Mouse (Mus musculus): ENCODE results near the gene Sdk2. TPM values are rescaled to one million over a fixed set of nuclear protein-coding genes. Genes with fewer than 3 reads are reported as not detected.

Sdk2 gene
- polyA plus RNA-seq, 1 experiment = 1.2 TPM

GRCm38 (mm10) chr11:113981088-113981487 is 85.8 kb downstream of the Sdk2 start:
- DNase-seq = no peak
- Histone ChIP-seq H3K4me3 (replicated peaks; ENCODE audit: extremely low read depth, low read depth, low read length) (no peak overlapping the region), H3K4me1 (ENCODE audit: control insufficient read depth, insufficient read depth, low read length) (no peaks in the 10 kb centered on the region)
- no peak for TF ChIP-seq CTCF (IDR thresholded peaks at IDR 0.05; ENCODE audit: insufficient read depth, low read length)
- no peak for TF ChIP-seq POLR2A (IDR thresholded peaks at IDR 0.05; ENCODE audit: borderline replicate concordance, extremely low read depth, low read depth, low read length)
- WGBS = 61% methylated on average over 6 of the region's 6 CpGs

GRCm38 (mm10) chr11:113978318-113978717 is 88.5 kb downstream of the Sdk2 start:
- DNase-seq = no peak
- Histone ChIP-seq H3K4me3 (replicated peaks; ENCODE audit: extremely low read depth, low read depth, low read length) (no peak overlapping the region), H3K4me1 (ENCODE audit: control insufficient read depth, insufficient read depth, low read length) (no peaks in the 10 kb centered on the region)
- TF ChIP-seq CTCF (IDR thresholded peaks at IDR 0.05; ENCODE audit: insufficient read depth, low read length) (no peak), POLR2A (IDR thresholded peaks at IDR 0.05; ENCODE audit: borderline replicate concordance, extremely low read depth, low read depth, low read length) (no peak)
- 97% methylated on average over 12 of the region's 12 CpGs for WGBS

GRCm38 (mm10) chr11:113975667-113975970 is 91.2 kb downstream of the Sdk2 start:
- no peak for TF ChIP-seq CTCF (IDR thresholded peaks at IDR 0.05; ENCODE audit: insufficient read depth, low read length)
- TF ChIP-seq POLR2A (IDR thresholded peaks at IDR 0.05; ENCODE audit: borderline replicate concordance, extremely low read depth, low read depth, low read length) = no peak
- WGBS = 69% methylated on average over 3 of the region's 3 CpGs
- DNase-seq = no peak
- Histone ChIP-seq H3K4me3 (replicated peaks; ENCODE audit: extremely low read depth, low read depth, low read length) (no peak overlapping the region), H3K4me1 (ENCODE audit: control insufficient read depth, insufficient read depth, low read length) (no peaks in the 10 kb centered on the region)

DNA sequence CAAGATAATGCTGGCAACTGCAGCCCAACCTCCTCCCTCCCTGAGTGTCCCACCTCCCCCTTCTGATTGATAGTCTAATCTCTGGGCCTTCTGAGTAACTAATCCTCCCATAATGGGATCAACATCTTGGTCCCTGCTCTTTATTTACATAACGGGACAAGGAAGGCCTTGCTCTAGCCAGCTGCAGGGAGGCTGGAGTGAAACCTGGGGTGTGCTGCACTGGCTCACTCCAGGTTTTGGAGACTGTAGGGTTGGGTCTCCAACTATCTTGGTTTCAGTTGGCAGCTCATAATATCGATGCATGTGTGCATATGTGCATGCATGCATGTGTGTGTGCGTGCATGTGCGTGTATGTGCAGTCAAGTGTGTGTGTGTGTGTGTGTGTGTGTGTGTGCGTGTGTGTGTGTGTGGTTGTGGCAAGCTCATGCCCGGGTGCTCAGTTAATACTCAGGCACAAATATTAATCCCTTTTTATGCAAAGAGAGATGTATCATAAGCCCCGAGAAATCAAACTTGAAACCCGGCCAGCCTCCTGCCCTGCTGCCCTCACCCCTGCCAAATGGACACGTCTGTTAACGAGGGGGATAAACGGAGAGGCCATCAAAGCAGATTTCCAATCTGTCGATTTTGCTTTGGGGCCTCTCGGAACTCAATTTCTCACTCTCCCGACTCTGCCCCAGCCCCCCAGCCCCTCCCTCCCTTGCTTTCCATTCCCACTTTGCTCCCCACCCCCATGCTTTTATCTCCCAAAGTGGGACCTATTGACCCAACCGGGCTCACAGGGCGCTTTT is 91.8 kb downstream of the Sdk2 start:
- Histone ChIP-seq H3K4me1 (ENCODE audit: control insufficient read depth, insufficient read depth, low read length) (no peaks in the 10 kb centered on the region), H3K4me3 (replicated peaks; ENCODE audit: extremely low read depth, low read depth, low read length) (no peak overlapping the region)
- TF ChIP-seq POLR2A (IDR thresholded peaks at IDR 0.05; ENCODE audit: borderline replicate concordance, extremely low read depth, low read depth, low read length) (no peak), CTCF (IDR thresholded peaks at IDR 0.05; ENCODE audit: insufficient read depth, low read length) (no peak)
- DNase-seq = no peak
- 51% methylated on average over 16 of the region's 16 CpGs for whole genome bisulfite sequencing

DNA sequence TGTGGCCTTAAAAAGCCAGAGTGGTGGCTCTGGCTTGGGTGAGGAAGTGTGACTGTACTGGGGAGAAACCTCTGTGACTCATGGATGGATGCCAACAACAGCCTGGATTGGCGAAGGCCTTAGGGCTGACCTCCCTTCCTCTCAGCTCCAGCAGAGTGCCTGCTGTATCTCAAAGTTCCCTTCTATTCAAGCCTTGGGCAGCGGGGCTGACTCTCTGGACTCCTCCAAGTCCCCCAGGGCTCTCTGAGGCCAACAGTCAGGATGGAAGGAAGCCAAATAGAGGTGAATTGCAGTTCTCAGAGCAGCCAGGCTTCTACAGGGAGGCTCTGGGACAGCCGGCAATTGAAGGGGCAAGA is 94.4 kb downstream of the Sdk2 start:
- Histone ChIP-seq H3K4me3 (replicated peaks; ENCODE audit: extremely low read depth, low read depth, low read length) (no peak overlapping the region), H3K4me1 (ENCODE audit: control insufficient read depth, insufficient read depth, low read length) (no peaks in the 10 kb centered on the region)
- no peak for DNase-seq
- 49% methylated on average over 3 of the region's 3 CpGs for WGBS
- no peak for TF ChIP-seq CTCF (IDR thresholded peaks at IDR 0.05; ENCODE audit: insufficient read depth, low read length)
- TF ChIP-seq POLR2A (IDR thresholded peaks at IDR 0.05; ENCODE audit: borderline replicate concordance, extremely low read depth, low read depth, low read length) = no peak

DNA sequence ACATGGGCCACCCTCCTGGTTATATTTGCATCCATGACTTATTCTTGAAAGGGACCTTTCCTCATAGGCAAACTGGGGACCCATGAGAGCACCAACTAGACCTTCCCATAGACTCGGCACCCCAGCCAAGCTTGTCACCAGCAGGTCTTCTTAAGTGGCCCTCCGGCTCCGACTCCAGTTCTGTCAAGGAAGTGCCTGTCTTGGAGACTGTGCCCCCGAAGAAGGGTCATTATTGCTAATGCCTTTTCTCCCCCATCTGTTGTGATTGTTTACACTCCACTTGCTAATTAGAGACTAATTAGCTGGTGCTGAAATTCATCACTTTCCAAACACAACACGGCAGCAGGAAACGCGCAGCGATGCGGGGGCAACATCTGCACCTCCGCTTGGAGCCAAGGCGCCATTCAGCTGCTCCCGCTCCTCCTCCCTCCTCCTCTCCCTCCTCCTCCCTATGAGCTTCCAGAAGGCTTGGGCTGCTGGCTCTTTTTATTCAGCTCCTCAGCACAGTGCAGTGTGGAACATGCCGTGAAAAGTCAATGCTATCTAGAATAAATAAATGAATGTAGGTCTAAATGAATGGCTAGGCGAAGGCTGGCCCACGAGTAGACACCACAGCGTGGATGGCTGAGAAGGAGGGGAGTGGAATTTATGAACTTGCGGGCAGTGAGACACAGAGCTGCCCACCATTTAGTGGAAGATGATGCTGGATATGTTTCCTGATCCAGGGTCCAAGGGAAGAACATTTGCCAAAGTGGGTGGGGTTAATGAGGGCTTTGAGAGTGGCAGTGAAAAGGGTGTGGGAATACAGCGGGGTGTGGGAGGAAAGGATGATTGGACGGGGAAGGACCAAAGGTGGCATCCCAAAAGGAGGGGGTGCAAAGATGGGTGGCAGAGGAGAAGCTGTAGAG is 95.0 kb downstream of the Sdk2 start:
- Histone ChIP-seq H3K4me3 (replicated peaks; ENCODE audit: extremely low read depth, low read depth, low read length) (no peak overlapping the region), H3K4me1 (ENCODE audit: control insufficient read depth, insufficient read depth, low read length) (no peaks in the 10 kb centered on the region)
- DNase-seq = no peak
- 78% methylated on average over 19 of the region's 19 CpGs for WGBS
- TF ChIP-seq POLR2A (IDR thresholded peaks at IDR 0.05; ENCODE audit: borderline replicate concordance, extremely low read depth, low read depth, low read length) (no peak), CTCF (IDR thresholded peaks at IDR 0.05; ENCODE audit: insufficient read depth, low read length) (no peak)

DNA sequence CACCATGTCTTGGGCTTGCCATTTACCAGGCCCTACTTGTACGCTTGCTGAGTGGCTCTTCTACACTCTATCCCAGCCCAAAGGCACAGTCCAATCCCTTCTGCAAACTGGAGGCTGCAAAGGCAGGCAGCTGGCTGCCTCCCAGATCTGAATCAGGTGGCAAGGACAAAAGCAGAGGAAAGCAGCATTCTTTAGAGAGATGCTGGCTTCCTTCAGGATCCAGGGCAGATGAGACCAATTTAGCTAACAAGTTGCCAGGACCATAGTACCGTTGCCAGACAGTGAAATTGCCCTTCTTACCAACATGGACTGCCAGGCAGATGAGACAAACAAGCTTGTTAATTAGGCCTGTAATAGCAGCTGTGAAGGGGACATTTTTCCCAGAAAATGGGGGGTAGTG is 96.8 kb downstream of the Sdk2 start:
- Histone ChIP-seq H3K4me3 (replicated peaks; ENCODE audit: extremely low read depth, low read depth, low read length) (no peak overlapping the region), H3K4me1 (ENCODE audit: control insufficient read depth, insufficient read depth, low read length) (no peaks in the 10 kb centered on the region)
- 88% methylated on average over 2 of the region's 2 CpGs for WGBS
- no peak for DNase-seq
- TF ChIP-seq POLR2A (IDR thresholded peaks at IDR 0.05; ENCODE audit: borderline replicate concordance, extremely low read depth, low read depth, low read length) (no peak), CTCF (IDR thresholded peaks at IDR 0.05; ENCODE audit: insufficient read depth, low read length) (no peak)

DNA sequence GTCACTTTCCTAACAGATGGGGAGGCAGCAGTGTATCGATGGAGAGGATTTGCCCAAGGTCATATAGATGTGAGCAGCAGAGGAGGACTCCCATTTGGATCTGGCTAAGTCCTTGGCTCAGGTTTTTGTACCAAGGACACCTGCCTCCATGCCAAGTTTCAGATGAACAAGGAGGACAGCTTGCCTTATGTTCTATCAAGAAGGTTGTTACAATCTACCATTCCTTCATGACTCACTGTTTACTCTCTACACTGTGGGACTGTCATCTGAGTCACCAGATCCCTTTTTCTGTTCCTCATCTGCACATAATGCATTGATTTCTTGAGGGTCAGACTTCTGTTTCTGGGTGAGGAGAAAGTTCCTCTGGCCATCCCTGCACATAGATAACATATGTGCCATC is 101.6 kb downstream of the Sdk2 start:
- H3K4me1 ChIP-seq (ENCODE audit: control insufficient read depth, insufficient read depth, low read length) = no peaks in the 10 kb centered on the region
- 86% methylated on average over 1 of the region's 1 CpGs for WGBS
- TF ChIP-seq CTCF (IDR thresholded peaks at IDR 0.05; ENCODE audit: insufficient read depth, low read length) (no peak), POLR2A (IDR thresholded peaks at IDR 0.05; ENCODE audit: borderline replicate concordance, extremely low read depth, low read depth, low read length) (no peak)
- DNase-seq = no peak
- no peak overlapping the region for H3K4me3 ChIP-seq (replicated peaks; ENCODE audit: extremely low read depth, low read depth, low read length)

DNA sequence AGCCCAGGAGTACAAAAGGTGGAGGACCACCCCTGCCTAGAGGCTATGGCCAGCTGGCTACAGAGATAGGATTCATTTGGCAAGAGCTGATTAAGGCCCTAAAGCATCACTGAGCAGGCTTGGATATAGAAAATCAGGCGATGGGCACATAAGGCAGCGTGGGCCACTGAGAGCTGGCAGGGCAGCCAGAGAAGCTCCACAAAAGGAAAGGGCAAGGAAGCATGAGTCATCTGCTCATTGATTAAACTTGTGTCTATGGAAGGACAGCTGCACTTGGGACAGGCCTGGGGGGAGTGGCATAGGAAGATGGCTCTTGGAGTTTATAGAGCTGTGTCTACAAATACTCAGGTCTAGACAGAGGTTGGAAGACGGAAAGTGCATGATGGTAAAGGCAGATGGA is 104.1 kb downstream of the Sdk2 start:
- Histone ChIP-seq H3K4me3 (replicated peaks; ENCODE audit: extremely low read depth, low read depth, low read length) (no peak overlapping the region), H3K4me1 (ENCODE audit: control insufficient read depth, insufficient read depth, low read length) (no peaks in the 10 kb centered on the region)
- WGBS = 86% methylated on average over 3 of the region's 3 CpGs
- DNase-seq = no peak
- TF ChIP-seq POLR2A (IDR thresholded peaks at IDR 0.05; ENCODE audit: borderline replicate concordance, extremely low read depth, low read depth, low read length) = no peak
- no peak for TF ChIP-seq CTCF (IDR thresholded peaks at IDR 0.05; ENCODE audit: insufficient read depth, low read length)

DNA sequence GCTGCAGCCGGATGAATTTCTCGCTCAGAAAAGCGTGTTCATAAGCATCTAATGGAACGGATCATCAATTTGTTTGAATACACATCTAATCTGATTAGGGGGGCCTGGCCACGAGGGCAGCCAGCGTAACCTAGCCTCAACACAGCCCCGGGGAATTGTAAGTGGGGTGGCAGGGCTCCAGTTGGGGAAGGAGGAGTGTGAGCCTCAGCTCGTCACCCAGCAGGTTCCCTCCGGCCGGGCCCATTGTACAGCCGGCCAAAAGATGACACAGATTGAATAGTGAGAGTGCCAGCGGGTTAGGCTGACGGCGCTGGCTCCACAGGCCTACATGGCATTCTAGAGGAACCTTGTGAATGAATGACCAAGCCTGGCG is 115.2 kb downstream of the Sdk2 start:
- H3K4me3 ChIP-seq (replicated peaks; ENCODE audit: extremely low read depth, low read depth, low read length) = no peak overlapping the region
- 79% methylated on average over 15 of the region's 15 CpGs for WGBS
- DNase-seq = no peak
- no peak for TF ChIP-seq POLR2A (IDR thresholded peaks at IDR 0.05; ENCODE audit: borderline replicate concordance, extremely low read depth, low read depth, low read length)
- TF ChIP-seq CTCF (IDR thresholded peaks at IDR 0.05; ENCODE audit: insufficient read depth, low read length) = no peak
- H3K4me1 ChIP-seq (ENCODE audit: control insufficient read depth, insufficient read depth, low read length) = no peaks in the 10 kb centered on the region

Measured in lung, adult 2 months (tissue).